Mouse (Mus musculus) liver, embryonic 12.5 days (tissue): Measurements from ENCODE around the gene Ankfn1. TPM values are rescaled to one million over a fixed set of nuclear protein-coding genes. Genes with fewer than 3 reads are reported as not detected.

Source experiments
- ATAC-seq: fragments of 200-750 bp; cut with Nextera tagmentation; 2 replicates; pipeline ENCODE4 v1.8.0; 2017; ENCODE audit warnings: moderate number of reproducible peaks, mild to moderate bottlenecking, moderate library complexity
- H3K27ac ChIP-seq: fragments of 300-500 bp; sonication (generic); 2 replicates; pipeline ENCODE4 v1.5.1; 2016; ENCODE audit warnings: mild to moderate bottlenecking
- H3K27me3 ChIP-seq: fragments of 300-500 bp; sonication (generic); replicated peaks from 2 replicates; pipeline ENCODE4 v1.6.1; 2016; ENCODE audit warnings: mild to moderate bottlenecking, moderate library complexity
- H3K36me3 ChIP-seq: fragments of 300-500 bp; sonication (generic); 2 replicates; pipeline ENCODE4 v1.6.1; 2016; ENCODE audit warnings: mild to moderate bottlenecking, moderate library complexity
- H3K4me1 ChIP-seq: fragments of 300-500 bp; sonication (generic); 2 replicates; pipeline ENCODE4 v1.6.1; 2016
- H3K4me2 ChIP-seq: fragments of 300-500 bp; sonication (generic); 2 replicates; pipeline ENCODE4 v1.6.1; 2016; ENCODE audit warnings: mild to moderate bottlenecking, moderate library complexity
- H3K4me3 ChIP-seq: fragments of 300-500 bp; sonication (generic); 2 replicates; pipeline ENCODE4 v1.5.1; 2016; ENCODE audit warnings: mild to moderate bottlenecking, moderate library complexity
- H3K9ac ChIP-seq: fragments of 300-500 bp; sonication (generic); 2 replicates; pipeline ENCODE4 v1.6.1; 2016; ENCODE audit warnings: mild to moderate bottlenecking, moderate library complexity
- H3K9me3 ChIP-seq: fragments of 300-500 bp; sonication (generic); replicated peaks from 2 replicates; pipeline ENCODE4 v1.6.1; 2016; ENCODE audit warnings: mild to moderate bottlenecking, moderate library complexity
- WGBS: fragments of 180-500 bp; shearing (Covaris S2); methylation state at CpG from one replicate; pipeline ENCODE4 v1.1.7; 2016; ENCODE audit not compliant: insufficient replicate concordance; 5-methylcytosine and 5-hydroxymethylcytosine counted together
- polyA plus RNA-seq: library from polyadenylated mRNA; unstranded; fragments of >200 nt; fragmentation: Nextera tagmentation; extraction: Ambion mirVana; gene quantifications from 2 replicates; pipeline ENCODE4 v1.2.1, GENCODE M21; 2016

Ankfn1 gene
- polyA plus RNA-seq, 1 experiment from 2014 or later, result not detected

DNA sequence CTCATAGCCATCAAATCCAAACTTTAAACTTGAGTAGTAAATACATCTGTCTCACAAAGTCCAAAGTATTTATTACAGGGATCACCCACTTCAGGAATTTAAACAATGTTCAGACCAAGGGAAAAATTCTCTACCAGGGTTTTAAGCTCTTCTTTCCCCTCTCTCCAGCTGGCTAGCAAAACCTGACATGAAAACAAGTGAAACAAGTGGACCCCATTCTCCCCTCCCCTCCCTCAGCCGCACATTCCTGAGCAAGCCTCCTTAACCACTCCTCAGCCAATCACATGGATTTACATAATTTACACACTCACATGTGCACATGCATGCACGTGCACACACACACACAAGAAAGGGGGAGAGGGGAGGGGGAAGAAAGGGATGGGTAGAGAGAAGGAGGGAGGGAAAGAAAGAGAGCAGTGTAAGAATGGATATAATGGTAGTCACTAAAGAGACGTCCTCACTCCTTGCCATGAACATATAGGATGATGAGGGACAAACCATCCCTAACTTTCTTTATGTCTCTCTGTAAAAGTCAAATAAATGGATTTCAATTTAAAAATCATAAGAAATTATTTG, 104.9 kb downstream of the Ankfn1 start:
- WGBS, result 56% methylated on average over 3 of the region's 3 CpGs
- ATAC-seq, result no peak

DNA sequence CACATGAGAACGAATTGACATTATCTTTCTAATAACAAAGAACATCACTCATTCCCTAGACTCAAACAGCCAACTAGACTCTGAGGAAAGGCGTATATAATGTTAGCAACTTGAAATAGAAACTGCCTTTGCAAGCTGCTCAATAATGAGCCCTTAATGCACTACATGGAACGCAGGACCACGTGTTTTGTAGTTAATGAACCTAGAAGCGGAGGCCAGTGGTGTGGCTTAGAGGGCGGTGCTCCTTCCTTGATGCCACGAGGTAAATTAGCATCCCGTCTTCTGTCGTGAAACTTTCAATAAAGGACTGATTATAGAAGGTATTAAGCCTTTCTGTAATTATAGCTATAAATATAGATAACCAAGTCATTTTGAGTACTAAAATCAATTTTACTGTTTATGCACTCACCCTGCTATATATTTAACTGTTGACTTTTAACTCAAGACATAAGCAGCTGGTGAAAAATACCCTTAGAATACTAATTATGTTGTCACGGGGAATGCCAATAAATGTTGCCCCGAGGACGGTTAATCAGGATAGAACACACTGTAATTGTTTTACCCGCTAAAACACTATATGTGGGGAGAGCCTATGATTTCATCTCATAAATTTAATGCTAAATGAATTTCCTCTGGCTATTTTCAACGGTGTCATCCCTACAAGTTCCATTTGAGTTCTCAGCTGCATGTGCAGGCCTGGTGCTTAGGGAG, 112.1 kb downstream of the Ankfn1 start:
- Histone ChIP-seq H3K4me2 (no peak overlapping the region), H3K9me3 (no peaks in the 10 kb centered on the region), H3K4me1 (no peaks in the 10 kb centered on the region), H3K36me3 (no peaks in the 10 kb centered on the region), H3K27me3 (no peaks in the 10 kb centered on the region), H3K27ac (no peak overlapping the region), H3K4me3 (no peak overlapping the region), H3K9ac (no peak overlapping the region)
- 69% methylated on average over 14 of the region's 14 CpGs for WGBS
- no peak for ATAC-seq

More for the DNA sequence above, 104.9 kb downstream of the Ankfn1 start:
- Histone ChIP-seq H3K4me3 (no peak overlapping the region), H3K4me1 (no peaks in the 10 kb centered on the region), H3K36me3 (no peaks in the 10 kb centered on the region), H3K27me3 (no peaks in the 10 kb centered on the region), H3K9me3 (no peaks in the 10 kb centered on the region), H3K9ac (no peak overlapping the region), H3K4me2 (no peak overlapping the region), H3K27ac (no peak overlapping the region)

DNA sequence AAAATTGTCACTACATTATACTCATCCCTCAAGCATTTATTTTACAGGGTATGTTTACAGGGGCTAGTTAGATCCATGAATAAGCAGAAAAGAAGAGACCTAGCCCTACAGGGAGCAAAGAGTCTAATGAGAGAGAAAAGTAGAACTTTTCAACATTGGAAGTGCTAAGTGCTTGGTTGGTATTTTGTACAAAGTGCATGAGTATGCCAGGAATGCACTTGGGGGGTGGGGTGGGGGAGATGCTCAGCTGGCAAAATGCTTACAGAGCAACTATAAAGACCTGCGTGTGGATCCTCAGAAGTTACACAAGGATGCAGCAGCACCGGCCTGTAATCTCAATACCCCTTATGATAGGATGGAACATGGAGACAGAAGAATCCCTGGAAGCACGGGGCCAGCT, 118.4 kb downstream of the Ankfn1 start:
- no peak for ATAC-seq
- H3K27me3 ChIP-seq, result no peaks in the 10 kb centered on the region
- H3K27ac ChIP-seq, result no peak overlapping the region
- no peaks in the 10 kb centered on the region for H3K4me1 ChIP-seq
- H3K4me3 ChIP-seq, result no peak overlapping the region
- no peaks in the 10 kb centered on the region for H3K36me3 ChIP-seq
- H3K4me2 ChIP-seq, result no peak overlapping the region
- WGBS, result 74% methylated on average over 3 of the region's 3 CpGs
- no peak overlapping the region for H3K9ac ChIP-seq
- H3K9me3 ChIP-seq, result no peaks in the 10 kb centered on the region

DNA sequence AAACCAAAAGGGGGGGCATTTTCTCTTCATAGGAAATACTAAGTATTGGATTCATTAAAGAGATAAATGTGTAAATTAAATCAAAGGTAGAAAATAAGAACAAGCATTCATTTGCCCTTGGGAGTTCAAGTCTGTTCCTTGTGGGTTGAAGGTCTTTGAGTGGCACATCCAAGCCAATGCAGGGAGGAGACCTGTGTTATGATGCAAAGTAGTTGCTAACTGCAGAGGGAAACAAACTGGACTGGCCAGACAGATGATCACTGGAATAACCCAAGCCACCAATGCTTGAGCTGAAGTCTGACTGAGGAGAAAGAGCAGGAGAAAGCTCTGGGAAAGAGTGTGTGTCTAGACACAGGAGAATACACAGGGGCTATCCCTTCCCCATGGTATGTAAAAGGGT, 120.9 kb downstream of the Ankfn1 start:
- H3K27me3 ChIP-seq, result no peaks in the 10 kb centered on the region
- H3K9ac ChIP-seq, result no peak overlapping the region
- H3K4me1 ChIP-seq, result no peaks in the 10 kb centered on the region
- H3K4me2 ChIP-seq, result no peak overlapping the region
- no peak overlapping the region for H3K27ac ChIP-seq
- ATAC-seq, result no peak
- no peaks in the 10 kb centered on the region for H3K9me3 ChIP-seq
- H3K36me3 ChIP-seq, result no peaks in the 10 kb centered on the region
- H3K4me3 ChIP-seq, result no peak overlapping the region

DNA sequence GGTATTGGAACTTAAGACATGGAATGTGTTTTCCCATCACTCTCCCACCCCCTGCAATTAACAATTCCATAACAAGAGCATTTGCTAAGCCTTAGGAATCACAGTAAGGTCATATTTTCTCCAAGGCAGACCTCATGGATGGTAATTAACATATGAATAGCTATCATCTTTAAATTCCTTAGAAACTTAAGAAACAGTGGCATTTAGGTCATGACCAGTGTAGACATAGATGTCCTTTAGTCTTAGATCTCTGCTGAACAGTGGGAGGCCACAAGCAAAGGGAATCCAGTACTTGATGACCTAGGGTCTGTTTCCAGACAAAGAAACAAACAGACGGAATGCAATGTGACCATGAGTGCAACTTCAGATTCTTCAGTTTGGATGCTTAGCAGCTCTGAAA, 141.7 kb downstream of the Ankfn1 start:
- ATAC-seq, result no peak
- no peak overlapping the region for H3K27ac ChIP-seq
- H3K4me3 ChIP-seq, result no peak overlapping the region
- H3K4me1 ChIP-seq, result no peaks in the 10 kb centered on the region
- H3K9me3 ChIP-seq, result no peaks in the 10 kb centered on the region
- H3K9ac ChIP-seq, result no peak overlapping the region
- H3K4me2 ChIP-seq, result no peak overlapping the region
- WGBS, result 40% methylated on average over 1 of the region's 1 CpGs
- no peaks in the 10 kb centered on the region for H3K36me3 ChIP-seq
- H3K27me3 ChIP-seq, result no peaks in the 10 kb centered on the region

DNA sequence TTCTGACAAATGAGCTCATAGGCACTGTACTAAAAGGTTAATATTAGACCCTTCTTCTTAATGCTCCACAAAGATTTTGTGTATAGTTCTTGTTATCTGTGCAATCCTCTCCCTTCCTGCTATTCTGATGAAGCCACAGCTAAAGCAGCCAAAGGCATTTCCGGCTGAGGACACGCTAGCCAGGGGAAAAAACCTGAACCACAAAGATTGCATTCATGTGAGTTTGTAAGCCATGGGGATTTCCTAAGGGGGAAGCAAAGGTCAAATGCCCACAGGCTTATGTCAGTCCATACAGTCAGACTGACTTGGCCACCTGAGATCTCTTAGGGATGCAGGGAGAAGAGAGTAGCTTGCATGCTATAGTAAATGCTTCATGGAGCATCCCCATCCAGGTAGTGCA, 146.1 kb downstream of the Ankfn1 start:
- no peak overlapping the region for H3K9ac ChIP-seq
- no peak overlapping the region for H3K27ac ChIP-seq
- no peaks in the 10 kb centered on the region for H3K36me3 ChIP-seq
- no peak for ATAC-seq
- no peaks in the 10 kb centered on the region for H3K9me3 ChIP-seq
- H3K4me3 ChIP-seq, result no peak overlapping the region
- no peaks in the 10 kb centered on the region for H3K4me1 ChIP-seq
- H3K4me2 ChIP-seq, result no peak overlapping the region
- whole genome bisulfite sequencing, result 66% methylated on average over 2 of the region's 2 CpGs
- H3K27me3 ChIP-seq, result no peaks in the 10 kb centered on the region

DNA sequence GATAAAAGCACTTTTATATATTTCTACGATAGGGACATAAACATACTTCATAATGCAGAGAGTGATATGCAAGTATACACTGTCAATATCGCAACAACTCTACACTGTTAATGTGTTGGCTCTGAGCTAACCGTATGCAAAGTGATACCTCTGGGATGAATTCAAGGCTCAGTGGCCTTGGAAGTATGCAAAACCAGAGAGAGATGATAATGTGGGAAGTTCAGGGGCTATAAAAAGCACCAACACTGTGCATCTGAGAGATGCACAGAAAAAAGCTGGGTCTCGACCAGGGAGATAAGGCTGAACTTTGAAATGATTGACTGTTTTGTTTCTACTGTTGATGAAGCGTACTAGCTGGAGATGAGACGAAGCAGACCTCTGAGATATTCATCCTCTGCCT, 148.9 kb downstream of the Ankfn1 start:
- Histone ChIP-seq H3K4me2 (no peak overlapping the region), H3K27ac (no peak overlapping the region), H3K4me1 (no peaks in the 10 kb centered on the region), H3K9ac (no peak overlapping the region), H3K36me3 (no peaks in the 10 kb centered on the region), H3K27me3 (no peaks in the 10 kb centered on the region), H3K4me3 (no peak overlapping the region), H3K9me3 (no peaks in the 10 kb centered on the region)
- 54% methylated on average over 6 of the region's 6 CpGs for WGBS
- ATAC-seq, result no peak

DNA sequence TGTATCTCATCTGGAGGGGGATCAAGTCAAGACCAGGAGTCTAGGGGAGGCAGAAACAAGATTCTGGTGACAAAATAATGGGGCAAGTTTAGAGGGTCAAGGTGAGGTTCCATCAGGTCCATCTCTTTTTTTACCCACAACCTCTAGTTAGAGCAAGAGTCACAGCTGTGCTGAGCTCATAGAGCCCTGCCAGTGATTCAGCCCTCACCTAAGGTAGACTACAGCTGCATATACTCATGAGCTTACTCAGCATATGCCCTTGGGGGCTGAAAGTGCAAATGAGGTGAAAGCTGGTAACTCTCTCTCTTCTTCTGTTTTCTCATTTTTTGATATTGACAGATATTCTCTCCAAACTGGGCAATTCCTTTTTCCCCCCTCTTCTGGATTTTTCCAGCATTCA, 150.2 kb downstream of the Ankfn1 start:
- Histone ChIP-seq H3K4me2 (no peak overlapping the region), H3K4me3 (no peak overlapping the region), H3K9me3 (no peaks in the 10 kb centered on the region), H3K36me3 (no peaks in the 10 kb centered on the region), H3K27ac (no peak overlapping the region), H3K4me1 (no peaks in the 10 kb centered on the region), H3K9ac (no peak overlapping the region), H3K27me3 (no peaks in the 10 kb centered on the region)
- no peak for ATAC-seq

DNA sequence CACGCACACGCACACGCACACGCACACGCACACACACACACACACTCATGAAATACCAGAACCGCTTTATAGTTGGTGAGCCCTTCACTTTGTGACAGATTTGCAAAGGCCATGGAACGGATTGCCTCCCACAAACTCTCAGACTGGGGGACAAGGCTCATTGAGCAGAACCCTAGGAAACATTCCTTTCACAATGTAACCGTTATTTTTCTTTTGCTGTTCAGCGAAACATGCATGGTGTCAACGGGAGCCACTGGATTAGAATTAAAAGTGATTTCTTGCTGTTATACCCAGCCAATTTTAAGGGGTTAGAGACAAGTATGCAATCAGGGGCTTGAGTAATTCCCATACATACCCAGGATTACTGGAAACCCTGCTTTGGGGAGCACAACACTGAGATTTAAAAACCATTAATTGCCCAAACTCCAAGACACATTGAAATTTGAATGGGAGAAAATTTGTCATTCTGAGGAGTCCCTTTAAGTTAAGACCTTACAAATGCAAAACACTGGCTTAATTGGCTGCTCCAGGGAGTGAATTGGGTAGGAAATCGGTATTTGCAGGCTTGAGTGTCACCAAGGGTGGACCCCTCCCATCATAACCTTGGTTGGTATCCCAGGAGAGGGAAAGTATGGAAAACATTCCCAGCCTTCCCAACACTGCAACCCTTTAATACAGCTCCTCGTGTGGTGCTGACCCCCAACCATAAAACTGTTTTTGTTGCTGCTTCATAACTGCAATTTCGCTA, 153.6 kb downstream of the Ankfn1 start:
- WGBS, result 75% methylated on average over 13 of the region's 13 CpGs
- ATAC-seq, result no peak

DNA sequence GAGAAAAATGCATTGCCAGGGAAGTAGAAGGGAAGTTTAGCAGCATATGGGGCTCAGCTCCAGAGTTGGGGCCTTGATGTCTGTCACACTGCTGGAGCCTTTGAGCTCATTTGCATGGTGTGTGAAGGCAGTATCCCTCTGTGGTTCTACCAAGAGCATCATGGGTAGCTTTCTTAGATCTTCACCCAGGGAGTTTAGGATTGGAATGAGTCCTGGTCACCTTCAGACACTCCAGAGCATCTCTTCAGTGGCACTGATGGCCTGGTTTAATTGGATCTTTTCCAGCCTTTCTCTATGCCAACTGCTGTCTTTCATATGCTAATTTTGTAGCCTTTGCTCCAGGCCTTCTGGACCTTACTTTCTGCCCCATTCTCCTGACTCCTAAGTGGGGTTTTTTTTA, 157.5 kb downstream of the Ankfn1 start:
- Histone ChIP-seq H3K27me3 (no peaks in the 10 kb centered on the region), H3K4me1 (no peaks in the 10 kb centered on the region), H3K9ac (no peak overlapping the region), H3K27ac (no peak overlapping the region), H3K9me3 (no peaks in the 10 kb centered on the region), H3K36me3 (no peaks in the 10 kb centered on the region), H3K4me3 (no peak overlapping the region), H3K4me2 (no peak overlapping the region)
- ATAC-seq, result no peak

More for the DNA sequence above, 153.6 kb downstream of the Ankfn1 start:
- Histone ChIP-seq H3K36me3 (no peaks in the 10 kb centered on the region), H3K9me3 (no peaks in the 10 kb centered on the region), H3K9ac (no peak overlapping the region), H3K27ac (no peak overlapping the region), H3K4me2 (no peak overlapping the region), H3K4me3 (no peak overlapping the region), H3K4me1 (no peaks in the 10 kb centered on the region), H3K27me3 (no peaks in the 10 kb centered on the region)

DNA sequence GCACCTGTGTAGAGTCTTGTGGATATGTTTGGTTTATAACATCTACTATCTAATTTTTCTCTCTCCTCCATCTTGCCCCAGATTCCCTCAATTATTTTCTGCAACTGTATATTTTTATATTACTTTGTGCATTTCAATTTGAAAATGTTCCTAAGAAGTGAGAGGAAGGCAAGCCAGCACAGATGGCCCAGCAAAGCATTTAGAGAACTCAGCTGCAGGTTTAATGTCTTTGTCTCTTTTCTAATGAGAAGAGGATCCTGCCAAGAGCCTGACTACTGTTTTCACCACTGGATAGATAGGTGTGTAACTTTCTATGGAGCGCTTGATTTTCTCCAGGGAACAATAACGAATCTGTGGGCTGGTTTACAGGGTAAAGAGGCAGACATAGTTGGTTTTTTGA, 161.6 kb downstream of the Ankfn1 start:
- no peaks in the 10 kb centered on the region for H3K4me1 ChIP-seq
- no peak overlapping the region for H3K4me3 ChIP-seq
- no peak overlapping the region for H3K9ac ChIP-seq
- H3K4me2 ChIP-seq, result no peak overlapping the region
- WGBS, result 49% methylated on average over 2 of the region's 2 CpGs
- no peaks in the 10 kb centered on the region for H3K9me3 ChIP-seq
- no peak for ATAC-seq
- no peak overlapping the region for H3K27ac ChIP-seq
- no peaks in the 10 kb centered on the region for H3K36me3 ChIP-seq
- no peaks in the 10 kb centered on the region for H3K27me3 ChIP-seq

DNA sequence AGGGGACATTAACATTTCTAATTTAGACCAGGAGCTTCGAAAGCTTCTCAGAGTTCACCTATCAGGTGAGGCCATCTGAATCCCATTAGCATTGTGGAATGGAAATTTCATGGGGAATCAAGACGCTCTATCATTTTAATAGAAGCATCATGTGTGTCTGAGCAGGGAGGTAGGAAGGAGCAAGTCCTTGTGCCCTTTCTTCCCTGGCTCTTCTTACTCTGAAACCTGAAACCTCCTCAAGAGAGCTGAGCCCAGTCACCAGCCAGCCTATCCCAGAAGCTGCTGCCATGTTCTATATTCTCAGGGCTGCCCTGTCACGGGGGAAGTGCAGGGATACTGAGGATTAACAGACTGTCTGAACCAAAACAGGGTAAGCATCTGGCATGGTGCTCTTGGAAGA, 165.9 kb downstream of the Ankfn1 start:
- Histone ChIP-seq H3K4me2 (no peak overlapping the region), H3K4me3 (no peak overlapping the region), H3K4me1 (no peaks in the 10 kb centered on the region), H3K27me3 (no peaks in the 10 kb centered on the region), H3K27ac (no peak overlapping the region), H3K36me3 (no peaks in the 10 kb centered on the region), H3K9me3 (no peaks in the 10 kb centered on the region), H3K9ac (no peak overlapping the region)
- ATAC-seq, result no peak
- 49% methylated on average over 3 of the region's 3 CpGs for WGBS
